Mouse (Mus musculus) forebrain, postnatal 0 days (tissue): ENCODE results near the gene Ostf1. TPM values are rescaled to one million over a fixed set of nuclear protein-coding genes. Genes with fewer than 3 reads are reported as not detected.

Source experiments
- ATAC-seq: fragments of 200-750 bp; cut with Nextera tagmentation; 2 replicates; pipeline ENCODE4 v1.8.0; 2017; ENCODE audit warnings: mild to moderate bottlenecking, moderate library complexity
- DNase-seq: peaks from one replicate; pipeline ENCODE4 v3.0.0-alpha.2; 2015
- H3K27ac ChIP-seq: fragments of 300-500 bp; sonication (generic); 2 replicates; pipeline ENCODE4 v1.5.1; 2014; ENCODE audit warnings: low read depth, mild to moderate bottlenecking, antibody characterized with exemption, low read length, moderate library complexity, mixed read lengths
- H3K27me3 ChIP-seq: fragments of 300-500 bp; sonication (generic); 2 replicates; pipeline ENCODE4 v1.6.1; 2014; ENCODE audit warnings: mild to moderate bottlenecking, low read length, mixed read lengths; ENCODE audit not compliant: insufficient read depth
- H3K36me3 ChIP-seq: fragments of 300-500 bp; sonication (generic); 2 replicates; pipeline ENCODE4 v1.6.1; 2014; ENCODE audit warnings: mild to moderate bottlenecking, moderate library complexity; ENCODE audit not compliant: insufficient read depth
- H3K4me1 ChIP-seq: fragments of 300-500 bp; sonication (generic); 2 replicates; pipeline ENCODE4 v1.6.1; 2014; ENCODE audit warnings: antibody characterized with exemption; ENCODE audit not compliant: insufficient read depth
- H3K4me2 ChIP-seq: fragments of 300-500 bp; sonication (generic); 2 replicates; pipeline ENCODE4 v1.6.1; 2014; ENCODE audit warnings: low read depth, mild to moderate bottlenecking, moderate library complexity
- H3K4me3 ChIP-seq: fragments of 300-500 bp; sonication (generic); 2 replicates; pipeline ENCODE4 v1.5.1; 2014; ENCODE audit warnings: low read depth, low read length, mixed read lengths
- H3K9ac ChIP-seq: fragments of 300-500 bp; sonication (generic); 2 replicates; pipeline ENCODE4 v1.6.1; 2014; ENCODE audit warnings: mild to moderate bottlenecking
- H3K9me3 ChIP-seq: fragments of 300-500 bp; sonication (generic); 2 replicates; pipeline ENCODE4 v1.6.1; 2016; ENCODE audit warnings: low read length
- CTCF ChIP-seq: sonication (generic); IDR thresholded peaks from 2 replicates; pipeline ENCODE4 v1.5.1; 2016; ENCODE audit warnings: antibody characterized with exemption, control low read depth, low read depth
- WGBS: fragments of 180-500 bp; shearing (Covaris S2); extraction: QIAGEN DNeasy Blood & Tissue Kit; methylation state at CpG from one replicate; pipeline ENCODE4 v1.1.7; 2014; 5-methylcytosine and 5-hydroxymethylcytosine counted together
- polyA plus RNA-seq: library from polyadenylated mRNA; unstranded; fragments of >200 nt; fragmentation: Nextera tagmentation; extraction: Ambion mirVana; gene quantifications from 2 replicates; pipeline ENCODE4 v1.2.1, GENCODE M21; 2015
- total RNA-seq: library from RNA; depleted of rRNA; stranded (reverse); fragments of >200 nt; gene quantifications from 2 replicates; pipeline ENCODE4 v1.2.3, GENCODE M21; 2014

Gene Ostf1
- total and polyA plus RNA-seq, 2 experiments from 2014 or later: 30.8 to 37.7 TPM

- WGBS: 74% methylated on average over 2 of the region's 2 CpGs
- Histone ChIP-seq H3K27me3 (no peaks in the 10 kb centered on the region), H3K36me3 (no peaks in the 10 kb centered on the region), H3K4me1 (no peaks in the 10 kb centered on the region), H3K9ac (no peak overlapping the region), H3K4me3 (no peak overlapping the region), H3K27ac (no peak overlapping the region), H3K4me2 (no peak overlapping the region), H3K9me3 (no peaks in the 10 kb centered on the region)
- TF ChIP-seq CTCF: no peak
- DNase-seq: no peak
- no peak for ATAC-seq
These were observed 32.3 kb upstream of the Ostf1 start for GRCm38 (mm10) chr19:18663904-18664303.

- no peak for ATAC-seq
These were observed 30.1 kb upstream of the Ostf1 start for GRCm38 (mm10) chr19:18661683-18662082.

GRCm38 (mm10) chr19:18660466-18660865, 28.8 kb upstream of the Ostf1 start:
- no peak for TF ChIP-seq CTCF
- DNase-seq (no peak), ATAC-seq (no peak)
- H3K4me2 ChIP-seq: no peak overlapping the region
- WGBS: 90% methylated on average over 3 of the region's 3 CpGs
- no peaks in the 10 kb centered on the region for H3K36me3 ChIP-seq
- H3K27me3 ChIP-seq: no peaks in the 10 kb centered on the region
- no peak overlapping the region for H3K27ac ChIP-seq
- H3K9me3 ChIP-seq: no peaks in the 10 kb centered on the region
- no peaks in the 10 kb centered on the region for H3K4me1 ChIP-seq
- H3K4me3 ChIP-seq: no peak overlapping the region
- H3K9ac ChIP-seq: no peak overlapping the region

More at GRCm38 (mm10) chr19:18661683-18662082, 30.1 kb upstream of the Ostf1 start:
- Histone ChIP-seq H3K4me3 (no peak overlapping the region), H3K9ac (no peak overlapping the region), H3K27ac (no peak overlapping the region), H3K4me2 (no peak overlapping the region), H3K27me3 (no peaks in the 10 kb centered on the region), H3K9me3 (no peaks in the 10 kb centered on the region), H3K36me3 (no peaks in the 10 kb centered on the region), H3K4me1 (no peaks in the 10 kb centered on the region)
- WGBS: 43% methylated on average over 1 of the region's 1 CpGs
- no peak for DNase-seq
- TF ChIP-seq CTCF: no peak

GRCm38 (mm10) chr19:18659349-18659748, 27.7 kb upstream of the Ostf1 start:
- Histone ChIP-seq H3K27ac (no peak overlapping the region), H3K27me3 (no peaks in the 10 kb centered on the region), H3K9me3 (no peaks in the 10 kb centered on the region), H3K4me2 (no peak overlapping the region), H3K36me3 (no peaks in the 10 kb centered on the region), H3K4me3 (no peak overlapping the region), H3K9ac (no peak overlapping the region), H3K4me1 (no peaks in the 10 kb centered on the region)
- DNase-seq (no peak), ATAC-seq (no peak)
- no peak for TF ChIP-seq CTCF
- no CpG with 5 or more reads among the region's 1 CpGs for WGBS

GRCm38 (mm10) chr19:18658473-18658872, 26.9 kb upstream of the Ostf1 start:
- Histone ChIP-seq H3K9me3 (no peaks in the 10 kb centered on the region), H3K4me1 (no peaks in the 10 kb centered on the region), H3K4me2 (no peak overlapping the region), H3K27me3 (no peaks in the 10 kb centered on the region), H3K4me3 (no peak overlapping the region), H3K36me3 (no peaks in the 10 kb centered on the region), H3K9ac (no peak overlapping the region), H3K27ac (no peak overlapping the region)
- TF ChIP-seq CTCF: no peak
- WGBS: 77% methylated on average over 4 of the region's 4 CpGs
- DNase-seq: no peak
- ATAC-seq: no peak

- Histone ChIP-seq H3K4me1 (no peaks in the 10 kb centered on the region), H3K9me3 (no peaks in the 10 kb centered on the region), H3K9ac (no peak overlapping the region), H3K4me3 (no peak overlapping the region), H3K27me3 (no peaks in the 10 kb centered on the region), H3K36me3 (no peaks in the 10 kb centered on the region), H3K27ac (no peak overlapping the region), H3K4me2 (no peak overlapping the region)
- no peak for TF ChIP-seq CTCF
- DNase-seq: no peak
- 85% methylated on average over 7 of the region's 7 CpGs for WGBS
- no peak for ATAC-seq
These were observed 24.4 kb upstream of the Ostf1 start for GRCm38 (mm10) chr19:18655999-18656398.

- no peak for TF ChIP-seq CTCF
- H3K9me3 ChIP-seq: no peaks in the 10 kb centered on the region
- no peaks in the 10 kb centered on the region for H3K27me3 ChIP-seq
- no peak for DNase-seq
- ATAC-seq: no peak
- H3K4me1 ChIP-seq: no peaks in the 10 kb centered on the region
- no peak overlapping the region for H3K4me2 ChIP-seq
- H3K9ac ChIP-seq: no peak overlapping the region
- H3K36me3 ChIP-seq: no peaks in the 10 kb centered on the region
- H3K4me3 ChIP-seq: no peak overlapping the region
- 78% methylated on average over 5 of the region's 5 CpGs for WGBS
- no peak overlapping the region for H3K27ac ChIP-seq
These were observed 23.4 kb upstream of the Ostf1 start for GRCm38 (mm10) chr19:18654984-18655383.

GRCm38 (mm10) chr19:18654330-18654729, 22.7 kb upstream of the Ostf1 start:
- H3K9ac ChIP-seq: no peak overlapping the region
- TF ChIP-seq CTCF: no peak

More at GRCm38 (mm10) chr19:18654330-18654729, 22.7 kb upstream of the Ostf1 start:
- no peaks in the 10 kb centered on the region for H3K36me3 ChIP-seq
- no peaks in the 10 kb centered on the region for H3K27me3 ChIP-seq
- ATAC-seq (no peak), DNase-seq (no peak)
- H3K4me1 ChIP-seq: no peaks in the 10 kb centered on the region
- no peak overlapping the region for H3K4me3 ChIP-seq
- no peak overlapping the region for H3K27ac ChIP-seq
- no peaks in the 10 kb centered on the region for H3K9me3 ChIP-seq
- 94% methylated on average over 8 of the region's 8 CpGs for WGBS
- no peak overlapping the region for H3K4me2 ChIP-seq
